In the genomic region with DNA sequence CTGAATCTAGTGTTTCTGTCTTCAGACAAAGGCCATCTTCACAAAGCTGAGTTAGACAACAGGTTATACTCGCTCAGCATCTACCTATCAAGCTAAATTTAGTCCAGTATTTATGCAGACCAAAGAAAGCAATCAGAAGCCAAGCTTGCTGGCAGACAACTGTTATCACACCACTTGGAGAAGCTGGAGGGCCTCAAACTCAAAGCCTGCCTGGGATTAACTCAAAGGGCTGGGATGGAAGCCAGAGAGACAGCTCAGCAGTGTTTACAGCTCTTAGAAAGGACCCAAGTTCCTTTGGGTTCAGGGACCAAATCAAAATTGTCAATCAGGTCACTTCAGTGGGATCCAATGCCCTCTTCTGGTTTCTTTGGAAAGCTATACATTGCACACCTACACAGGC, we compare ENCODE assay signal across 20 mouse cellular contexts. TPM values are rescaled to one million over a fixed set of nuclear protein-coding genes. Genes with fewer than 3 reads are reported as not detected.
DNase-seq lines count a peak whose midpoint lies in the region; ATAC-seq and TF ChIP-seq lines count a peak whose summit lies in the region.
"Had no signal": no experiment of that assay in that cellular context is flagged by ENCODE, and none has a peak within 500 bp of the region (broad histone marks: within the 10 kb centered on the region; RNA-seq: fewer than 3 reads in every experiment).

No protein-coding gene starts in this region.

- H3K4me1 ChIP-seq in lung, postnatal 0 days (ENCODE audit: insufficient read depth, low read depth, low read length), result no peaks in the 10 kb centered on the region
- H3K4me1 ChIP-seq: midbrain, embryonic 12.5 days had no signal

- intact Hi-C loops in heart, postnatal 14 days (cut with DNase I), result no loop called here

- H3K27ac ChIP-seq in lung, postnatal 0 days (ENCODE audit: low read length), result no peak overlapping the region
- H3K27ac ChIP-seq: heart, adult 2 months; midbrain, embryonic 12.5 days had no signal

- H3K9ac ChIP-seq in lung, postnatal 0 days (replicated peaks; ENCODE audit: low read depth), result no peak overlapping the region
- H3K9ac ChIP-seq: midbrain, embryonic 12.5 days had no signal

- no peak for TF ChIP-seq EP300 in lung, postnatal 0 days (IDR thresholded peaks at IDR 0.05)

- H3K9me3 ChIP-seq in lung, postnatal 0 days (ENCODE audit: low read length), result no peaks in the 10 kb centered on the region
- H3K9me3 ChIP-seq: G1E; midbrain, embryonic 12.5 days had no signal

- no peaks in the 10 kb centered on the region for H3K27me3 ChIP-seq in lung, postnatal 0 days (replicated peaks; ENCODE audit: insufficient read depth, low read length)
- H3K27me3 ChIP-seq: midbrain, embryonic 12.5 days had no signal

- ATAC-seq in lung, postnatal 0 days, result no peak
- ATAC-seq: forebrain, embryonic 16.5 days; hindbrain, embryonic 16.5 days had no signal

- no peak overlapping the region for H3K4me2 ChIP-seq in lung, postnatal 0 days (replicated peaks; ENCODE audit: low read depth, low read length)
- H3K4me2 ChIP-seq: midbrain, embryonic 12.5 days had no signal

- no peak for TF ChIP-seq CTCF in lung, postnatal 0 days (IDR thresholded peaks at IDR 0.05)

- no peaks in the 10 kb centered on the region for H3K36me3 ChIP-seq in lung, postnatal 0 days (ENCODE audit: insufficient read depth, low read length)
- H3K36me3 ChIP-seq: midbrain, embryonic 12.5 days had no signal

- WGBS in lung, postnatal 0 days, result 64% methylated on average over 1 of the region's 1 CpGs

- DNase-seq in gastrocnemius, postnatal 10 days, result peak; percentile 21
- no peak for DNase-seq in gastrocnemius, adult 8-10 months (ENCODE audit: low spot score in 2 of 2)
- DNase-seq in lung, postnatal 0 days (ENCODE audit: low spot score), result peak; percentile 17
- DNase-seq in lung, postnatal 14 days, result no peak
- DNase-seq in brain, adult 2 months (ENCODE audit: low read depth, low spot score), result peak; percentile 19
- DNase-seq in heart, postnatal 14 days, result peak; percentile 26 to 45
- DNase-seq in B cell, adult 2 months, result no peak
- DNase-seq: adrenal gland, adult 8-10 months; cerebellum, adult 2 months; embryo, embryonic 11 days; kidney, adult 18-20 months; kidney, postnatal 36 days; liver; thymus, postnatal 25 days had no signal

- no peak overlapping the region for H3K4me3 ChIP-seq in lung, postnatal 0 days (ENCODE audit: low read depth, low read length)
- H3K4me3 ChIP-seq: heart, adult 2 months; midbrain, embryonic 12.5 days had no signal

RNA-seq across cellular contexts. Expression of a gene that starts 48.8 kb away (rescaled TPM):
- under 1 TPM; 0.12 to 0.41 TPM for total RNA-seq in gastrocnemius, postnatal 10 days (2021)
- total RNA-seq in gastrocnemius, adult 8-10 months (2022), result under 1 TPM; 0.10 to 0.38 (median 0.15) TPM
- polyA plus RNA-seq in lung, postnatal 0 days (2015; fragmentation: Nextera tagmentation; extraction: Ambion mirVana), result not detected in 2 replicates
- total RNA-seq in heart, postnatal 14 days (2021), result under 1 TPM; 0.10 to 0.32 TPM
- polyA plus RNA-seq: G1E; hindbrain, embryonic 16.5 days; lung, embryonic 16.5 days had no signal

Comparison
In these comparisons a context has a peak if more than half of its experiments do, and no peak if none do; other contexts are left out.
1. DNase-seq: peak in gastrocnemius, postnatal 10 days (single experiment), lung, postnatal 0 days (single experiment), brain, adult 2 months (single experiment) and heart, postnatal 14 days (2 of 2); none in gastrocnemius, adult 8-10 months (0 of 2), lung, postnatal 14 days (single experiment) and B cell, adult 2 months (0 of 2).